Mouse (Mus musculus): ENCODE data around the gene Cadm2.

GRCm38 (mm10) chr16:66824866-66825265, 795.8 kb downstream of the Cadm2 start:
- TF ChIP-seq POLR2A (IDR thresholded peaks at IDR 0.05; ENCODE audit: borderline replicate concordance, extremely low read depth, insufficient read depth, insufficient read length, poor library complexity, severe bottlenecking) (no peak), CTCF (IDR thresholded peaks at IDR 0.05; ENCODE audit: borderline replicate concordance, extremely low read depth, insufficient read depth, insufficient read length) (no peak)

All from brain, embryonic 14.5 days (tissue).